Mouse (Mus musculus) left cerebral cortex, postnatal 36 days (tissue): ENCODE data around the gene Hnrnph2. TPM values are rescaled to one million over a fixed set of nuclear protein-coding genes. Genes with fewer than 3 reads are reported as not detected.
A peak's percentile ranks its signal among the peaks of the same experiment; 100 is the strongest.

Experiments used
- DNase-seq, 2 experiments: peaks; one replicate each; pipeline ENCODE4 v3.0.0; 2021 to 2022; ENCODE audit warnings: low spot score in 2 of 2, mixed read lengths in 1 of 2
- intact Hi-C: fragments of 180-260 bp; cut with DNase I; formaldehyde crosslinking; loops from one replicate; pipeline ENCODE4 v1.15.1; 2025
- total RNA-seq, 2 experiments: library from RNA; stranded (reverse); gene quantifications; 2 replicates each; pipeline ENCODE4 v1.2.3; 2021

Hnrnph2 gene
- total RNA-seq, 2 experiments from 2014 or later: 154 to 156 TPM

DNA sequence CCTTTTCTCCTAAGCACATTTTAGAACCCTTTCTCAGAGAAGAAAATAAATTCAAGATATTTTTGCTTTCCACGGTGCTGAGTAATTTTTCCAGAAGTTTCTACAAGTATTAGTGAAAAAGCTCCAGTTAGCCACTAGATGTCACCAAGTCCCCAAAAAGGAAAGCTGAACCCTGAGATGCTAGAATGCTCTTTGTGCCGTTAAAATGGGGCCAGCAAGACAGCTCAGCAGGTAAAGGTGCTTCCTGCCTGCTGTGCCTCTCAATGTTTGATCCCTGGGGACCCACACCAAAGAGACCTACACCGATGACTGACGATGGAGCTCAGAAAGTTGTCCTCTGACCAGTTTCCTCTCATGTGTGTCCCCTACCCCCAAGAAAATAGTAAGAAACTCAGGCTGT, 8.5 kb downstream of the Hnrnph2 start:
- DNase-seq: no peak
- intact Hi-C loops: no loop called here

GRCm38 (mm10) chrX:134610984-134611383, 10.0 kb downstream of the Hnrnph2 start:
- no peak for DNase-seq
- intact Hi-C loops: loop anchor here (5.0 to 10.0 kb wide), 3 partner anchors 74 to 314 kb away; partner anchors contain the start of genes Armcx1 and Armcx4

GRCm38 (mm10) chrX:134612285-134612959, 11.4 kb downstream of the Hnrnph2 start:
- peak in 1 of 2 experiments; percentile 17 for DNase-seq
- intact Hi-C loops: loop anchor here (5.0 to 10.0 kb wide), 3 partner anchors 72 to 312 kb away; partner anchors contain the start of genes Armcx1 and Armcx4

DNA sequence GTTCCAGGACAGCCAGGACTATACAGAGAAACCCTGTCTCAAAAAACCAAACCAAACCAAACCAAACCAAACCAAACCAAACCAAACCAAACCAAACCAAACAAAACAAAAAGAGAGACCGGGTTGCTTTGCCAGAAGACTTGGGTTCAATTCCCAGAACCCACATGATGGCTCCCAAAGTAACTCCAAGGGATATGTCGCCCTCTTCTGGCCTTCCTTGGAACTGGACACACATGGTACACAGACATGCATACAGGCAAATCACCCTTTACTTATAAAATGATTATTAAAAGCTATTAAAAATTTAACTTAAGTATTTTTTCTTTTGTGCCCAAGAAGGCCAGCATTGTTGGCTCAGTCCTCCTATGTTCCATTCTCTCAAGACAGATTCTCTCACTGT, 13.3 kb downstream of the Hnrnph2 start:
- DNase-seq: no peak
- intact Hi-C loops: loop anchor here (5.0 to 10.0 kb wide), 3 partner anchors 70 to 310 kb away; partner anchors contain the start of genes Armcx1 and Armcx4

- no peak for DNase-seq
- intact Hi-C loops: loop anchor here (10.0 kb wide), 2 partner anchors 65 to 305 kb away; partner anchors contain the start of gene Armcx4
Observed at GRCm38 (mm10) chrX:134619695-134620094, 18.7 kb downstream of the Hnrnph2 start.

- no peak for DNase-seq
- intact Hi-C loops: no loop called here
Observed at GRCm38 (mm10) chrX:134620254-134620865, 19.4 kb downstream of the Hnrnph2 start.

GRCm38 (mm10) chrX:134621685-134622084, 20.7 kb downstream of the Hnrnph2 start:
- intact Hi-C loops: no loop called here
- DNase-seq: no peak

DNA sequence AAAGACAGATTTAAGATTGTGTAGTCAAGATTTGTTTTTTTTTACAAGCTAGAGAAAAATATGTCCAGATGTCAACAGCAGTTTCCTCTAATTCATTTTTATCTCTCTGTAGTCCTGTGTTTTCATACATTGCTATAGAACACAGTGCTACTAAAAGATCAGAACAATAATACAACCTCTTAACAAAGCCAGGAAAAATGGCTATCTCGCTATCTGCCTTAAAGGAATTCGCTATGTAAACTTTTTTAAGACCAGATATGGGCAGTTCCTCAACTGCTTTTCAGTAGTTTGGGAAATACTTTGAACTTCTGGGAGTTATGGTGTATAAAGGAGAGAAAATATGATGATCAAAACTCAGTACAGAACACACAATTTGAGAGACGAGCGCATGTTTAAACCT, 22.4 kb downstream of the Hnrnph2 start:
- intact Hi-C loops: no loop called here
- no peak for DNase-seq

DNA sequence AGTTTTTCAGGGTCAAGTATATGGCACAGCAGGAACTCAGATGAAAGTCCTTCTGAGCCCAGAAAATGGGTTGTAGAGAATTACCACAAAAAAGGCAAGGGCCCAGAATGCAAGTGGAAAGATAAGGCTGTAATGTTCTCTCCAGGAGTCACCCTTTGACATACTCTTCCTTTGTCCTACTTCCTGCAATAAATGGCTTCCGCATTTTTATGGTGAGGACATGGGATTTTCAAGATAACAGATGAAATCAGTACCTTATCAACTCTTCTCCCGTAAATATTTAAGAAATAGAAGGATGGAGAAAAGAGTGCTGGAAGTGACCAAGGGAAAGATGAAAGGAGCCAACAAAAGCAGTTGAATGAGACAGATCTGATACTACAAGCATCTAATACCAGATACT, 27.2 kb downstream of the Hnrnph2 start:
- intact Hi-C loops: no loop called here
- DNase-seq: no peak

DNA sequence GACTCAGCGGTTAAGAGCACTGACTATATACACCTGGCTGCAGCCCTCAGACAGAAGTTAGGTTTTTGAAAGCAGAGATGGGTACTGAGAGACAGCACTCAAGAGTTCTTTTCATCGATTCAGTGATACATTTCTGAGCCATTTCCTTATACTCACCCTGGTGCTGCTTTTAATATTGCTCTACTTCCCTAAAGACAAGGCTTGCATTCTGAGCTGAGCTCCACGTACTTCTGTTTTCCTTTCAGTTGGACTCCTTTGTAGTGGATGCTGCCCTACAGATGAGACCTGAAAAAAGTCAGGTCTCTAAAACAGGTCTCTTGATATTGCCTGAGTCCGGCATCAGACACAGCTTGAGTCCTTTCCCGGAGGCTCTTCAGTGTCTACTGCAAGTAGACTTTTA, 31.7 kb downstream of the Hnrnph2 start:
- intact Hi-C loops: no loop called here

GRCm38 (mm10) chrX:134635111-134635510, 34.1 kb downstream of the Hnrnph2 start:
- no peak for DNase-seq
- intact Hi-C loops: no loop called here

More for the DNA sequence above, 31.7 kb downstream of the Hnrnph2 start:
- no peak for DNase-seq

DNA sequence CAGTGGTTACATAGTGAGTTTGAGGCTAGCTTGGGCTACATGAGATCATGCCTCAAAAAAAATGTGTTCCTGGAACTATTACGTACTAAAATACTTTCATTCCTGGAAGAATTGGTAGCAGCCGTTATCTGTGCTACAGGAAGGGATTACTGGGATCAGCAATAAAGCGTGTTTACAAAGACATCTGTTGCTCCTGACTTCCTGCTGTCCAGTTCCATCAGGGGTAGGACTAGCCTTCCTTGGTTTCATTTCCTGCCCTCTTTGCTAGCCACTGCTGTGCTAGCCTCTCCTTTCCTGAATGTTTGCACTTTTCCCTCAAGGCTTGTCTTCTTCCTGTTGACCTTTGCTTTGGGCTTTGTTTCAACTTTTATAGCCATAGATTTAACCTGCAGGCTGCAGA, 34.9 kb downstream of the Hnrnph2 start:
- DNase-seq: no peak
- intact Hi-C loops: no loop called here

- intact Hi-C loops: no loop called here
- DNase-seq: no peak
Observed at GRCm38 (mm10) chrX:134641000-134641760, 40.2 kb downstream of the Hnrnph2 start.

DNA sequence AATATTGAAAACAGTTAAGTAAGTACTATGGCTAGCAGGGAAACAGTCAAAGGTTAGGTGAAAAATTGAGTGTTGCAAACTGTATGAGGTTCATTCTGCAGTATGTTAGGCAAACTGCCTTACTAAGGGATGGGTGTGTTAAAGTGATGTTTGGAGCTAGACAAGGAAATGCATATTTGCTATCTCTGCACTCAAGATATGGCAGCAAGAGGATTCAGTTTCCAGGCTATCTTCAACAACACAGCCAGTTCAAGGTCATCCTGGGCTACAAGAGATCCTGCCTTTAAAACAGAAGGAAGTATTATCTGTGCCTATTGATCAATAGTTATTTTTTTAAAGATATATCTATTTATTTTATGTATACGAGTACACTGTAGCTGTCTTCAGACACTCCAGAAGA, 45.4 kb downstream of the Hnrnph2 start:
- no peak for DNase-seq
- intact Hi-C loops: no loop called here

GRCm38 (mm10) chrX:134647421-134647820, 46.4 kb downstream of the Hnrnph2 start:
- intact Hi-C loops: no loop called here
- DNase-seq: no peak

DNA sequence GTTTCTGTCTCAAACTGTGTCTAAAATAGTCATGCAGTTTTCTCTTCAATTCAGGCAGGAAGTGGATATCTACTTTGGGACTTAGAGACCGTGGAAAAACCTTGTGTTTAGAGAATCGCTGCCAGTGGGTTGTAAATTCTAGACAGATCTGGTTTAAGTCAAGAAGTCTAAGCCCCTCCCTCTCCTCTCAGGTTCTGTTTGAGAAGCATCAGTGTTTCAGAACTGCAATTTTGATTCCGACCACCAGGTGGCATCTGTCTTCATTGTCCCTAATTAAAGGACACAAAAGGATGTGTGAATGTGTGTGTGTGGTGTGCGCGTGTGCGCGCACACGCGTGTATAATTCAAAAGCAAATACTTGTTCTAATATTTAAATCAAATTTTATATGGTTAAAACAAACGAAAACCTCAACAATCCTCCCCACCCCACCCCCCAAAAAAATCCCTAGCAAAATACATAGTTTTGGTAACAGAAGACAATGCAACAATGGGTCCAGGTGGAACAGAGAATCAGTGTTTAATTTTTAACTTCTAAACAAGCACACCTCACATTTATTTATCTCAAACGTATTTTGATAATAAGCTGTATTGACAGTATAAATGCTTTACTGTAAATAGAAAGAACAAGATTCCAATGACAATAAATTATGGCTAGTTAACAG, 47.2 kb downstream of the Hnrnph2 start:
- intact Hi-C loops: loop anchor here (2.0 kb wide), 1 partner anchor 69 kb away; the partner anchor contains the start of gene Armcx1
- peak; percentile 31 to 56 for DNase-seq

DNA sequence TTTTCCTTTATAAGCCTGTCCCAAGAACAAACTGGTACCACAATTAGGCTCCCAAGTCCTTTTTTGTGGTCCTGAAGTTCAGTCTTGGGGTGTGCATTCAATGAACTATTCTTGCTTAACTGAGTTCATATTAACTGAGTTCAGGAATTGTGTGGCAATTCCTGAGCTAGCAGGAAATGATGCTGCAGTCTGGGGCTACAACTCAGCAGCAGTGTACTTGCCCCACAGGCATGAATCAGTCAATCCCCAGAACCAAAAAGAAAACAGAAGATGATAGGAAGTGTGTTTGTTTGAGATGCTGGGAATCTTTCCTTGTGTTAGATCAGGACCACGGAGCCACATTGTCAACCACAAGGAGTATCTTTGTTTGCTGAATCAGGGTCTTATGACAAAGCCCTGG, 51.1 kb downstream of the Hnrnph2 start:
- intact Hi-C loops: no loop called here
- DNase-seq: no peak
